Mouse (Mus musculus) heart, embryonic 10.5 days (tissue): ENCODE data around the gene Tmem151a. TPM values are rescaled to one million over a fixed set of nuclear protein-coding genes. Genes with fewer than 3 reads are reported as not detected.

Source experiments
- DNase-seq: peaks from one replicate; pipeline ENCODE4 v3.0.0-alpha.2; 2017; ENCODE audit warnings: low spot score
- H3K27ac ChIP-seq: fragments of 300-500 bp; sonication (generic); 2 replicates; pipeline ENCODE4 v1.5.1; 2016; ENCODE audit warnings: mild to moderate bottlenecking
- H3K27me3 ChIP-seq: fragments of 300-500 bp; sonication (generic); 2 replicates; pipeline ENCODE4 v1.6.1; 2016; ENCODE audit warnings: mild to moderate bottlenecking; ENCODE audit not compliant: poor library complexity, insufficient read depth, severe bottlenecking
- H3K36me3 ChIP-seq: fragments of 300-500 bp; sonication (generic); 2 replicates; pipeline ENCODE4 v1.6.1; 2016; ENCODE audit warnings: mild to moderate bottlenecking, moderate library complexity
- H3K4me1 ChIP-seq: fragments of 300-500 bp; sonication (generic); 2 replicates; pipeline ENCODE4 v1.6.1; 2016; ENCODE audit warnings: mild to moderate bottlenecking
- H3K4me3 ChIP-seq: fragments of 300-500 bp; sonication (generic); 2 replicates; pipeline ENCODE4 v1.5.1; 2016; ENCODE audit warnings: mild to moderate bottlenecking, moderate library complexity
- H3K9me3 ChIP-seq: fragments of 300-500 bp; sonication (generic); 2 replicates; pipeline ENCODE4 v1.6.1; 2016; ENCODE audit warnings: mild to moderate bottlenecking, moderate library complexity
- WGBS: fragments of 180-500 bp; shearing (Covaris S2); methylation state at CpG from one replicate; pipeline ENCODE4 v1.1.7; 2016; 5-methylcytosine and 5-hydroxymethylcytosine counted together
- polyA plus RNA-seq: library from polyadenylated mRNA; unstranded; fragments of >200 nt; fragmentation: Nextera tagmentation; extraction: Ambion mirVana; gene quantifications from 2 replicates; pipeline ENCODE4 v1.2.1, GENCODE M21; 2016

Gene Tmem151a
- polyA plus RNA-seq, 1 experiment from 2014 or later: 7.6 TPM

DNA sequence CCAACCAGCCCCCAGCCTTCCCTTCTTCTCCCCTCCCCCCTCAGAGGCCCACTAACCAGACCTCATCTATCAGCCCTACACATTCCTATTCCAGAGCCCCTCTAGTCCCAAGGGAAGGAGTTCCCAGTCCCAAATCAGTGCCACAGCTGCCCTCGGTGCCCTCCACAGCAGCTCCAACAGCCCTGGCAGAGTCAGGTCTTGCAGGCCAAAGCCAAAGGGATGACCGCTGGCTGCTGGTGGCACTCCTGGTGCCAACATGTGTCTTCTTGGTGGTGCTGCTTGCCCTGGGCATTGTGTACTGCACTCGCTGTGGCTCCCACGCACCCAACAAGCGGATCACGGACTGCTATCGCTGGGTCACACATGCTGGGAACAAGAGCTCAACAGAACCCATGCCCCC, 15.4 kb downstream of the Tmem151a start:
- Histone ChIP-seq H3K27ac (peak overlapping the region; percentile 86), H3K9me3 (no peaks in the 10 kb centered on the region), H3K4me3 (peak overlapping the region; percentile 72), H3K36me3 (no peaks in the 10 kb centered on the region), H3K27me3 (peaks cover 51% of the 10 kb centered on the region), H3K4me1 (peaks cover 61% of the 10 kb centered on the region)
- DNase-seq: no peak
- WGBS: 73% methylated on average over 7 of the region's 7 CpGs

DNA sequence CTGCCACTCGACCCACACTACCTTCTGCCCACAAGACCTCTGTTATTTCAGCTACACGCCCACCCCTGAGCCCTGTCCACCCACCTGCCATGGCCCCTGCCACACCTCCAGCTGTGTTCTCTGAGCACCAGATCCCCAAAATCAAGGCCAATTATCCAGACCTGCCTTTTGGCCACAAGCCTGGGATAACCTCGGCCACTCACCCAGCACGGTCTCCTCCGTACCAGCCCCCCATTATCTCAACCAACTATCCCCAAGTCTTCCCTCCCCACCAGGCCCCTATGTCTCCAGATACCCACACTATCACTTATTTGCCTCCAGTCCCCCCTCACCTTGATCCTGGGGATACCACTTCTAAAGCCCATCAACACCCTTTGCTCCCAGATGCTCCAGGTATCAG, 15.8 kb downstream of the Tmem151a start:
- WGBS: 68% methylated on average over 5 of the region's 5 CpGs
- Histone ChIP-seq H3K4me1 (peaks cover 61% of the 10 kb centered on the region), H3K27me3 (peaks cover 51% of the 10 kb centered on the region), H3K9me3 (no peaks in the 10 kb centered on the region), H3K36me3 (no peaks in the 10 kb centered on the region), H3K4me3 (peak overlapping the region; percentile 72), H3K27ac (peak overlapping the region; percentile 86)
- DNase-seq: no peak

DNA sequence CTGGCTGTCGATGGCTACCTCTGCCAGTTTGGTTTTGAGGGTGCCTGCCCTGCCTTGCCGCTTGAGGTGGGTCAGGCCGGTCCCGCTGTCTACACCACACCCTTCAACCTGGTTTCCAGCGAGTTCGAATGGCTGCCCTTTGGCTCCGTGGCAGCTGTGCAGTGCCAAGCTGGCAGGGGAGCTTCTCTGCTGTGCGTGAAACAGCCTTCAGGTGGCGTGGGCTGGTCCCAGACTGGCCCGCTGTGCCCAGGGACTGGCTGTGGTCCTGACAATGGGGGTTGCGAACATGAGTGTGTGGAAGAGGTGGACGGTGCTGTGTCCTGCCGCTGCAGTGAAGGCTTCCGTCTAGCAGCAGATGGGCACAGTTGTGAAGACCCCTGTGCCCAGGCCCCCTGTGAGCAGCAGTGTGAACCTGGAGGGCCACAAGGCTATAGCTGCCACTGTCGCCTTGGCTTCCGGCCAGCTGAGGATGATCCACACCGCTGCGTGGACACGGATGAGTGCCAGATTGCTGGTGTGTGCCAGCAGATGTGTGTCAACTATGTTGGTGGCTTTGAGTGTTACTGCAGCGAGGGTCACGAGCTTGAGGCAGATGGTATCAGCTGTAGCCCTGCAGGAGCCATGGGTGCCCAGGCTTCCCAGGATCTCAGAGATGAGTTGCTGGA, 16.6 kb downstream of the Tmem151a start:
- H3K27me3 ChIP-seq: peaks cover 47% of the 10 kb centered on the region
- peak overlapping the region; percentile 72 for H3K4me3 ChIP-seq
- H3K4me1 ChIP-seq: peaks cover 61% of the 10 kb centered on the region
- peak overlapping the region; percentile 92 for H3K27ac ChIP-seq
- WGBS: 40% methylated on average over 21 of the region's 21 CpGs
- no peak for DNase-seq
- H3K9me3 ChIP-seq: no peaks in the 10 kb centered on the region
- H3K36me3 ChIP-seq: no peaks in the 10 kb centered on the region

DNA sequence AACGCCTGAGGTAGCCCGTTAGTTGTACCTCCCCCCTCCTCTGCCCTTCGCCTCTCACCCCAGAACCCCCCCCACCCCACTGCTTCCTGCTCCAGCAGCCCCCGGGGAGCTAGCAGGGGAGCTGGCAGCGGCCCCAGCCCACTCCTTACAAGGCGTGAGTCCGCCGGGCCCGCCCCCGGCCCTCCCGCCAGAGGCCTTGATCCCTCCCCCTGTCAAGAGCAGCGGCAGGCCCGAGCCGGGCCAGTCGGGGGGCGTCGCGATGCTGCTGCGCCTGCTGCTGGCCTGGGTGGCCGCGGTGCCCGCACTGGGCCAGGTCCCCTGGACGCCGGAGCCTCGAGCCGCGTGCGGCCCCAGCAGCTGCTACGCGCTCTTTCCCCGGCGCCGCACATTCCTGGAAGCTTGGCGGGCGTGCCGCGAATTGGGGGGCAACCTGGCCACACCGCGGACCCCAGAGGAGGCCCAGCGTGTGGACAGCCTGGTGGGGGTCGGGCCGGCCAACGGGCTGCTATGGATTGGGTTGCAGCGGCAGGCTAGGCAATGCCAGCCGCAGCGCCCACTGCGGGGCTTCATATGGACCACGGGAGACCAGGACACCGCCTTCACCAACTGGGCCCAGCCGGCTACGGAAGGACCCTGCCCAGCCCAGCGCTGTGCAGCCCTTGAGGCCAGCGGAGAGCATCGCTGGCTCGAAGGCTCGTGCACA, 17.3 kb downstream of the Tmem151a start, which contains the start of gene Cd248:
Gene Cd248 (plus strand): TSS at position 212 of the 703 bp plus-strand sequence.
- peak within 1 kb of the TSS; percentile 72 for H3K4me3 ChIP-seq
- peak; percentile 90 for DNase-seq
- 1% methylated on average over 56 of the region's 56 CpGs for WGBS
- H3K27me3 ChIP-seq: peaks cover 43% of the 10 kb centered on the region
- no peaks in the 10 kb centered on the region for H3K9me3 ChIP-seq
- peak within 1 kb of the TSS; percentile 92 for H3K27ac ChIP-seq
- H3K36me3 ChIP-seq: no peaks in the 10 kb centered on the region
- peaks cover 61% of the 10 kb centered on the region for H3K4me1 ChIP-seq

DNA sequence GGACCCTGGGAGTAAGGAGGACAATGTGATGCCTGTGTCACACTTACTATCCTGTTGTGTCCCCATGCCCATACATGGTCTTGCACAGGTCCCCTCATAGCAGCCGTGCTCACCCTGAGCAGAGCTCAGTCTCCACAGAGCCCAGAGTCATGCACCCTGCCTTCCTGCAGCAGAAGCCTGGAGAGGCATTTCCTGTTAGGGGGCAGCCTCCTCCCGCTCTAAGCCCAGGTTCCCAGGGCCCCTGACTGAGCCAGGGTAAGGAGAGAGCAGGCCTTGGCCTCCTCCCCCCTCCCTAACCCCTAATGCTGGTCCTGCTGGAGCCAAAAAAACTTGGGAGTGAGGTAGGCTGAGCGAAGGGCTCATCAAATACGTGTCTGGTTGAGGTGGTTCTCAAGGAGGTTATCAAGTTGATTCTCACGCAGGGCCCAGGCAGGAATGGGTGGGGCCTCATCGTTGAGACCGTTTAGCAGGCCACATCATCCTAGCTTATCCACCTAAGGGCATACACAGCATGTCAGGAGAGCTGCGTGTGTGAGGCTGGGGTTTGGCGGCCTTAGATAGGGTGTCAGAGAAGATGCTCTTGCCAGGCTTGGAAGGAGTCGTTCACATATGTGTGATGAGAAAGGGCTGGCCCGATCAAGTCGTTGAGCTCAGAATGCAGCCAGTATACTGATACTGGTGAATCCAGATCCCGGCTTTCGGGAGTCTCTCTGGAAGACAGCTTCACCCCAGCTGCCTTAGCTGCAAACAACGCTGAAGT, 18.1 kb downstream of the Tmem151a start:
- H3K4me3 ChIP-seq: peak overlapping the region; percentile 72
- 4% methylated on average over 15 of the region's 15 CpGs for WGBS
- peak overlapping the region; percentile 92 for H3K27ac ChIP-seq
- DNase-seq: no peak
- peaks cover 43% of the 10 kb centered on the region for H3K27me3 ChIP-seq
- H3K36me3 ChIP-seq: no peaks in the 10 kb centered on the region
- H3K4me1 ChIP-seq: peaks cover 62% of the 10 kb centered on the region
- H3K9me3 ChIP-seq: no peaks in the 10 kb centered on the region

DNA sequence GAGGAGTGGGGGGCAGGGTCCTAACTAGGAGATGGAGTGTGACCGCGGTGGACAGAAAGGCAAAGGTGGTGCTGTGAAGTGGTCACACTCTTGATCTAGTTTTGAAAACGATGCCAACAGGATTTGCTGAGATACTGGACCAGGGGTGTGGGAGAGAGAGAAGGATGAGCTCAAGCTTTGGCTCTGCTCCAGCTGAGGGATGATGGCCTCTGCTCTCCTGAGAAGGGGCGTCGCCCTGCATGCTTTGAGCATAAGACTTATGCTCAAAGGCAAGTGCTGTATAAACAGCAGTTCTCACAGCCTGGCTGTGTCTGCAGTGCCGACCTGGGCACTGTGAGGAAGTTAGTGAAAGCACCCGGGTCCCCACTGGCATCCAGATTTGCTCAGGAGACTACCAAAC, 20.2 kb downstream of the Tmem151a start:
- Histone ChIP-seq H3K4me1 (peaks cover 58% of the 10 kb centered on the region), H3K9me3 (no peaks in the 10 kb centered on the region), H3K27me3 (peaks cover 28% of the 10 kb centered on the region), H3K27ac (peak overlapping the region; percentile 42), H3K36me3 (no peaks in the 10 kb centered on the region), H3K4me3 (no peak overlapping the region)
- no peak for DNase-seq
- 65% methylated on average over 7 of the region's 7 CpGs for WGBS

DNA sequence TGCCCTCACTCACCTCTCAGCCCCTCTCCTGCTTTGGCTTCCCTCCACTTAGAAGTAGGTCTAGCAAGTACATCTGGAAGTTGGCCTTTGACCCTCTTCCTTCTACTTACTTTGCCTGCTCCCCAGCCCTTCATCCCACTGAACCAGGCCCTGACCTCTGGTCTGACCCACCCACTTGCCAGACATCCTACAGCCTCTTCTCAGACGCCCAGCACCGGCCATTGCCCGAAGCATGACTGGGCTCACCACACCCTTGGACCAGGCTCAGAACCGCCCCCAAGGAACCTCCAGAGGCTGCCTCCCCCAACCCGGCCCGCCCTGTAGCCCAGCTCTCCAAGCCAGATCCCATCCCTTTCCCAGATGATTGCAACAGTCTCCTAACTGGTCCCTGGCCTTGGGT, 22.9 kb downstream of the Tmem151a start:
- Histone ChIP-seq H3K27me3 (peaks cover 8% of the 10 kb centered on the region), H3K9me3 (no peaks in the 10 kb centered on the region), H3K4me1 (peaks cover 57% of the 10 kb centered on the region), H3K36me3 (no peaks in the 10 kb centered on the region), H3K4me3 (no peak overlapping the region), H3K27ac (0 out of 2 replicates have a peak overlapping the region, but pooled peaks have one; percentile 2)
- WGBS: 66% methylated on average over 6 of the region's 6 CpGs
- no peak for DNase-seq

DNA sequence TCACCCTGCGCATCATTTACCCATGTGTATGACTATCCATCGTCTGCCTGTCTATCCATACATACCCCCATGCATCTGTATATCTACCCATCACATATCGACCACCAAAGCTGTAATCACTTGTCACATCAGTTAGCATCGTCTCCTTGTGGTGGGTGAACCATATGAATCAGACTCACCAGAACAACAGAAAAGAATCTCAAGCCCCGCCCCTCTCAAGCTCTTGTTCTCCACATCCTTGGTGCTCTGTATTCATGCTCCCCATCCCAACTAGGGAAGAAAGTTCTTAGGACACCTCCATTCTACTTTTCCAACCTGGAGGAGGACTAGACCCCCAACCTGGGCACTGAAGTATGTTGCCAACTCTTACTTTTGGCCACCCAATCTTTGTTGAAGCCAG, 23.3 kb downstream of the Tmem151a start:
- H3K4me1 ChIP-seq: peaks cover 54% of the 10 kb centered on the region
- H3K4me3 ChIP-seq: no peak overlapping the region
- H3K36me3 ChIP-seq: no peaks in the 10 kb centered on the region
- H3K27me3 ChIP-seq: peaks cover 10% of the 10 kb centered on the region; the same call in 1 of the 2 replicates
- WGBS: 82% methylated on average over 5 of the region's 5 CpGs
- H3K27ac ChIP-seq: 0 out of 2 replicates have a peak overlapping the region, but pooled peaks have one; percentile 2
- DNase-seq: no peak
- H3K9me3 ChIP-seq: no peaks in the 10 kb centered on the region

DNA sequence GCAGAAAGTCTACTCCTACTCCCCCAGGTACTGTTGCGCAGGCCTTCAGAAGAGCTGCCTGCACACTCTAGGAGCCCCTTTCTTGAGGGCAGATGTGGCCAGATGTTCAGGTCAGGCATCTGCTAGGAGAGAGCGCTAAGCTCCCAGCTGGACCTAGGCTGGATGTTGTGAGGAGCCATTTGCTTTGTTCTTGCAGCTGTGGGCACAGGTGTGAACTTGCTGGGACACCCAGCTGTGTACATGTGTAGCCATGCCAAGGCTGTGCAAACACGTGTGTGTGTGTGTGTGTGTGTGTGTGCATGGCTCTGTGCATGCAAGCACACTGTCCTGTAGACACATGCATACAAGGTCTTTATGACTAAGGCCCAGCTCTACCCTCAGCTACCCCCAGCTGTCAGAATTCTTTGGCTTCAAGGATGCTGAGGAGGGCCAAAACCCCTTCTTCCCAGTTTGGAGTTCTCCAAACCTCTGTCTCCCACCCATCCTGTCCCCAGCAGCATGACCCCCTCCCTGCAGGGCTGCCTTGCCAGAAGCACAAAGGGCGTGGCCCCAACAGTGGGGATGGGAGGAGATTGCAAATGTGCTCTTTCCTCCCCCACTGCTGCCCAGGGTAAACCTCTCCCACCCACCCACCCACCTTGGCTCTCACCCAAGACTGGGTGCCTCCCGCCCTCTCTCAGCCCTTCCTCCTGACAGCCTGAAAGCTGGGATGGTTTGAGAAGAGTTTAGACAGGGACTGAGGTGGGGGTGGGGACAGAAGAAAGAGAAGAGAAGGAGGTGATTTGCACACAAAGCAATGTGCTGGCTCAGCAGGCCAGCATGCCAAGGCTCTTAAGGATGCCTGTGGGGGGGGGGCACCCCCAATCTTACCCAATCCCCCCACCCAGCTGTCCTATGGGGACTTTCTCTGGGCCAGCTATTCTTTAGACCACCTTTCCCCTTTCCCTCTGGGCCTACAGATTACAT, 24.7 kb downstream of the Tmem151a start:
- Histone ChIP-seq H3K4me1 (peaks cover 60% of the 10 kb centered on the region), H3K27ac (peak overlapping the region; percentile 85), H3K27me3 (peaks cover 10% of the 10 kb centered on the region; the same call in 1 of the 2 replicates), H3K4me3 (no peak overlapping the region), H3K36me3 (no peaks in the 10 kb centered on the region), H3K9me3 (no peaks in the 10 kb centered on the region)
- 40% methylated on average over 5 of the region's 5 CpGs for WGBS
- DNase-seq: no peak

DNA sequence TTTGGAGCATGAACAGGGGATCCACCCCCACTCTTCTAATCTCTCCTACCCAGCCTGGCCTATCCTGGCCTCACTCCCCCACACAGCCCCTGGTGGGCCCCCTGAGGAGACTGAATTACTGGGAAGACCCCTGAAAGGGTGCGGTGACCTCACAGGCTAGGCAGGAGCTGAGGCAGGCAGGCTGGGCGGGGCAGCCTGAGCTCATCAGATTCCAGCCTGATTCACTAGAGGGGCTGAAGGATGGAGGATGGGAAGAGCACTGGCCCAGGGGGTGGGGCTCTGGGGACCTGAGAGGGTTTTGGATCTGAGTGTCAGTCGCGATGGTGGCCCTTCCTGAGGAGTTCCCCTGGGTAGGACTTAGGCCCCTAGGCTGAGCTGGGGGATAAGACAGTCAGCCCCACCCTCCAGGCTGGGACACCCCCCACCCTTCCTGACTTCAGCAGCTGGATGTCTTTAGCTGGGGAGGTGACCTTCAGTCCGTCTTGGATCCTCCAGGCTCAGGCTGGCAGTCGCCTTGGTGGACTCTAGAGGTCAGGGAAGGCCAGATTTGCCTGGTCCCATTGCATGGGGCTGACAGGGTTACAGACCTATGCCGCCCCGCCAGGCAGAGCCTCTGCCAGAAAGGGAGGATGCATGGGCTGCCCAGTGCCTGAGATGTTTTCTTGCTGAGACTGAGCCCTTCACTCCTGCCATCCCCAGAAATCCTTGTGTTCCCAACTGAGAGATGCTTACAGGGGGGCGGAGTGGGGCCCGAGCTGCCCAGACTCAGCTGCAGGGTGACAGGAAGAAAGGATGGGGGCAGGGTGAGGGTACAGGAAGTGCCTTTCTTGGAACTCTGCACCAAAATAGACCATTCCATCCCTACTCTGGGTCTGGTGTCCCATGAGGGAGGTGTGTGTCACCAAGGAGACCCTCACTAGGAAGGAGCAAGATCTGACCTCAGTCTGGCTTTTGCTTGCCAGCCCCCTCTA, 26.2 kb downstream of the Tmem151a start:
- no peaks in the 10 kb centered on the region for H3K36me3 ChIP-seq
- H3K27me3 ChIP-seq: peaks cover 24% of the 10 kb centered on the region
- no peaks in the 10 kb centered on the region for H3K9me3 ChIP-seq
- H3K27ac ChIP-seq: peak overlapping the region; percentile 85
- peak; percentile 84 for DNase-seq
- peaks cover 60% of the 10 kb centered on the region for H3K4me1 ChIP-seq
- H3K4me3 ChIP-seq: peak overlapping the region; percentile 15
- 9% methylated on average over 10 of the region's 10 CpGs for WGBS
